Mouse (Mus musculus) erythroblast, embryonic 14.5 days (primary cell): ENCODE measurements around the gene Ccng2. TPM values are rescaled to one million over a fixed set of nuclear protein-coding genes. Genes with fewer than 3 reads are reported as not detected.

ENCODE experiments used
- H3K27me3 ChIP-seq: 2 replicates; pipeline ENCODE4 v1.6.1; 2012; ENCODE audit warnings: inconsistent platforms; ENCODE audit not compliant: control insufficient read depth
- H3K36me3 ChIP-seq: 2 replicates; pipeline ENCODE4 v1.6.1; 2012; ENCODE audit warnings: mild to moderate bottlenecking, inconsistent platforms; ENCODE audit not compliant: control insufficient read depth
- H3K4me1 ChIP-seq: 2 replicates; pipeline ENCODE4 v1.6.1; 2012; ENCODE audit warnings: inconsistent platforms; ENCODE audit not compliant: control insufficient read depth
- H3K4me3 ChIP-seq: replicated peaks from 2 replicates; pipeline ENCODE3; 2012; ENCODE audit warnings: moderate library complexity, mild to moderate bottlenecking, inconsistent platforms
- H3K9me3 ChIP-seq: 2 replicates; pipeline ENCODE4 v1.6.1; 2012; ENCODE audit warnings: low read length, inconsistent platforms, mixed read lengths; ENCODE audit not compliant: control insufficient read depth
- GATA1 ChIP-seq: IDR thresholded peaks from 2 replicates; pipeline ENCODE4 v1.6.1; 2012; ENCODE audit warnings: low read length, inconsistent platforms, mixed read lengths
- TAL1 ChIP-seq: IDR thresholded peaks from 3 replicates; pipeline ENCODE4 v1.6.1; 2012; ENCODE audit warnings: low read length, inconsistent platforms, mixed read lengths
- polyA plus RNA-seq: library from polyadenylated mRNA; stranded (reverse); fragments of >175 nt; gene quantifications from 2 replicates; pipeline ENCODE4 v1.2.3, GENCODE M21; 2012

The Ccng2 gene
- polyA plus RNA-seq, 1 experiment, result 1.4 TPM

DNA sequence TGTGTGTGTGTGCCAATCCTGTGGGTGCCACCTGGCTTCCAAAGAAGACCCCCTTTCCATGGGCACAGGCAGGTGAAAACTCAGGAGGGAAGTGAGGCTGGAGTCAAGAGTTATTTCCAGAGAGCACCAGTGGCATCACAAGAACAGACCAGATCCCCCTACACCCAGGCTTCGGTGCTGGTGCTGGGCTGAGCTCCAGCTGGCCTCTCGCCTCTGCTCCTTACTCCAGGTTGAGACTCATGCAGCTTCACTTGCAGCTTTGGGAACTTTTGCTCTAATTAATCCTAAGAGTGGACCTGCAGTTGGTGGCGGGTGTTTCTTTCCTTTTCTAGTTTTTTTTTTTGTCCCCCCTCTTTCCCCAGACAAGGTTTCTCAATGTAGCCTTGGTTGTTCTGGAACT lies 30.3 kb downstream of the Ccng2 start:
- Histone ChIP-seq H3K36me3 (no peaks in the 10 kb centered on the region), H3K27me3 (no peaks in the 10 kb centered on the region; the same call in 1 of the 2 replicates), H3K4me1 (no peaks in the 10 kb centered on the region), H3K4me3 (no peak overlapping the region), H3K9me3 (peaks cover 7% of the 10 kb centered on the region)
- TF ChIP-seq GATA1 (no peak), TAL1 (no peak)

DNA sequence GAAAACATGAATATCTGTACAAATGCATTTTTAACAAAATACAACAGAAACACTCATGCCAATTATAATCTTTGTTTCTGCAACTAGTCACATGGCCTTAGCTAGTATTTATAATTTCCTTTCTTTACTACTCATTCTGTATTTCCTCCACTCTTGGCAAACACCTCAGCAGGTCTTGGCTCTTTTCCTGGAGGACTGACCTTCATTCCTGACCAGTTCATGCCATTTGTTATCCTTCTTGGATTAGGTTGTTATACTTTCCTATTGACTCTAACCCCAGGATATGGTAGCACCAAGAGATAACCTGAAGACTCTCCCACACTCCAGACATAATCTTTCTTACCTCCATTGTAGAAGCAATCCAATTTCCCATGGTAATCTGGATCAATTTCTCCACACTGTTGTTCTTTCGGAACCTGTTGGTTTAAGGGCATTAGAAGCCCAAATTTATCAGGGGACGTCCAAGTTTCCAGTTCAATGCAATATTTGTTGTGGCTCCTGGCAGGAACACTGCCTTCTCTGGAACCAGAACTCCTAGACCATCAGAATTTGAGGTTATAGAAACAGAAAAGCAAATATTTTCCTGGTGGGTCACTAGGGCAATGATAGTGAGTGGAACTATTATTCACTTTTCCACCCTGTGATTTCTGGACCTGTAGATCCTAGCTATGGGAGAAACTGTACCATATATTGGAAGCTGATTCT lies 38.2 kb downstream of the Ccng2 start:
- Histone ChIP-seq H3K4me3 (no peak overlapping the region), H3K36me3 (no peaks in the 10 kb centered on the region), H3K9me3 (no peaks in the 10 kb centered on the region), H3K27me3 (no peaks in the 10 kb centered on the region), H3K4me1 (no peaks in the 10 kb centered on the region)
- no peak for TF ChIP-seq TAL1
- no peak for TF ChIP-seq GATA1

DNA sequence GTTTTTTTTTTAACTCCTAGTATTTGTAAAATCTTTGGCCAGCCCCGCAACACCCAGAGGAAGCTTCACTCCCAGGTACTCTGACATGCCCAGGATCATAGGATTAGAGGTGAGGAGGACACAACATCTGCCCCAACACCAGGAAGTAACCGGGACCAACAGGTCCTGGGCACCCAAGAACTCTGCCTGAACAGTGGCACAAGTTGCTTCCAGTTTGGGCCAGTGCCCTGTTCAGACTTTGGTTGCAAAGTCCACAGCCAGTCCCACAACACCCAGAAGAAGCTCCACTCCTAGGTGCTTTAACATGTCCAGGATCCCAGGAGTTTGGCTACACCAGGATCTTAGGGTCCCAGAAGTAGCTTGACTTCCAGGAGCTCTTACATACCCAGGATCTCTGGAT lies 41.9 kb downstream of the Ccng2 start:
- no peaks in the 10 kb centered on the region for H3K27me3 ChIP-seq
- H3K4me1 ChIP-seq, result no peaks in the 10 kb centered on the region
- TF ChIP-seq TAL1, result no peak
- no peak for TF ChIP-seq GATA1
- no peaks in the 10 kb centered on the region for H3K9me3 ChIP-seq
- H3K36me3 ChIP-seq, result no peaks in the 10 kb centered on the region
- no peak overlapping the region for H3K4me3 ChIP-seq

DNA sequence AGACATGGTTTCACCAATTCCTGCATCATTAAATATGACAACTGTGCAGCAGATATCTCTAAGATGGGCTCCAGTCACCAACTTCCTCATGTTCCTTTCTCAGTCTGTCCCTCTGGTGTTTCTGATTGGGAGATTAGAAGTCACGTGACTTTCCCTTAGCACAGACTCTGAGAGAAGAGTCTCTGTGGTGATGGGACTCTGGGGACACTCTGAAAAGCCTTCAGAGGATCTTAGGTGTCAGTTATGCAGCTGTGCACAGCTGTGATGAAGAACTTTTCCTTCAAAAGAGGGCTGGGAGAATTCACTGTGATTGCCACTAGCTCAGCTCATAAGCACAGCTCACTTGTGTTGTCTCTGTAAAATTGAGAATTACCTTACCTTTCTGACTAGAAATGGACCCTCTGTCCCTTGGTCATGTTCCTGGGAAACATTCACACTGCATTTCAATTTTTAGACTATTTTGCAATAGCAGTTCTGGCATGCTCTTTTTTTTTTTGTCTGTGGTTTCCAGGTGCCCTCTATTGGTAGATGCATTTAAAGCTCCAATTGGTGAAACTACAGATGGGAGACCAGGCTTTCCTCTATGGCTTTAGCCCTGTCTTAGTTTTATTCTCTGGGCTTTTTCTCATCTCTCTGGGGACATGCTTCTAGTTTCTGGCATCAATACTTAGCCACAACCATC lies 56.4 kb downstream of the Ccng2 start:
- Histone ChIP-seq H3K36me3 (no peaks in the 10 kb centered on the region), H3K9me3 (no peaks in the 10 kb centered on the region), H3K4me1 (no peaks in the 10 kb centered on the region), H3K27me3 (no peaks in the 10 kb centered on the region), H3K4me3 (no peak overlapping the region)
- TF ChIP-seq GATA1 (no peak), TAL1 (no peak)

Other genes starting within 250 kb of the Ccng2 start
- 0.01 TPM in 1 of 2 replicates, not detected in the other for gene Sowahb, start 222.2 kb upstream of the Ccng2 start, polyA plus RNA-seq
- gene Sept11, start 173.8 kb upstream of the Ccng2 start, polyA plus RNA-seq, result 0.27 and 0.68 TPM in 2 replicates
- gene Ccni, start 60.8 kb upstream of the Ccng2 start, polyA plus RNA-seq, result 5.8 and 8.2 TPM in 2 replicates
- gene 2010109A12Rik, start 60.7 kb upstream of the Ccng2 start, polyA plus RNA-seq, result not detected in 2 replicates